ENCODE assay signal across 10 mouse cellular contexts in the genomic region with DNA sequence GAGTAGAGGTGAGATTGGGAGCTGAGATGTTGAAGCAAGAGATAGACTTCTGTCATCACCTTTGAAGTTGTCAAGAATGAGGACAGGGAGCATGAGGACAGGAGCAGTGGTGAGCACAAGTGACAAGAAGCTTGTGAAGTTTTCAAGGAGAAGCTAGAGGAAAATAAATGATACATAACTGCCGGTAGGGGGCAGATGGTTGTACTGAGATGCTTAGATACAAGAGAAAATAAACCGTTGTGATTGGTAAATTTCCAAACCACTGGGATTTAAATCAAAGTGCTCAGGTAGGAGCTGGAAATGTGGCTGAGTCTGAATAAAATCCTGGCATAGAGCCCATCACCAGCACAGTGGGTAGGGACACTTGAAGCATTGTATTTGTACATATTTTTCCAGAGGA. TPM values are rescaled to one million over a fixed set of nuclear protein-coding genes. Genes with fewer than 3 reads are reported as not detected.
DNase-seq lines count a peak whose midpoint lies in the region; ATAC-seq lines count a peak whose summit lies in the region.
"Had no signal": no experiment of that assay in that cellular context is flagged by ENCODE, and none has a peak within 500 bp of the region (broad histone marks: within the 10 kb centered on the region; RNA-seq: fewer than 3 reads in every experiment).

No protein-coding gene starts in this region.

- intact Hi-C loops in gastrocnemius, postnatal 14 days (cut with DNase I; ENCODE audit: low total_unique reads), result no loop called here
- intact Hi-C loops in heart, postnatal 36 days (cut with DNase I), result loop anchor here (1.0 kb wide), 1 partner anchor 250 kb away; no protein-coding TSS in a partner anchor

- no peaks in the 10 kb centered on the region for H3K36me3 ChIP-seq in midbrain, embryonic 14.5 days (ENCODE audit: control insufficient read depth, insufficient read depth, low read length)
- H3K36me3 ChIP-seq in midbrain, embryonic 11.5 days (ENCODE audit: control insufficient read depth, insufficient read depth, low read length), result no peaks in the 10 kb centered on the region
- H3K36me3 ChIP-seq: lung, embryonic 15.5 days had no signal

- H3K27ac ChIP-seq in midbrain, embryonic 14.5 days (replicated peaks; ENCODE audit: low read depth, low read length), result no peak overlapping the region
- no peak overlapping the region for H3K27ac ChIP-seq in midbrain, embryonic 11.5 days (ENCODE audit: low read depth, low read length)
- H3K27ac ChIP-seq: lung, embryonic 15.5 days had no signal

- no peaks in the 10 kb centered on the region for H3K4me1 ChIP-seq in midbrain, embryonic 14.5 days (ENCODE audit: control insufficient read depth, insufficient read depth, low read length)
- H3K4me1 ChIP-seq in midbrain, embryonic 11.5 days (ENCODE audit: control insufficient read depth, insufficient read depth, low read length), result no peaks in the 10 kb centered on the region
- H3K4me1 ChIP-seq: lung, embryonic 15.5 days had no signal

- no peaks in the 10 kb centered on the region for H3K27me3 ChIP-seq in midbrain, embryonic 14.5 days (ENCODE audit: control insufficient read depth, insufficient read depth, low read length)
- no peaks in the 10 kb centered on the region for H3K27me3 ChIP-seq in midbrain, embryonic 11.5 days (ENCODE audit: control insufficient read depth, insufficient read depth, low read length)
- H3K27me3 ChIP-seq: lung, embryonic 15.5 days had no signal

- no peak for ATAC-seq in midbrain, embryonic 14.5 days (ENCODE audit: low FRiP score, low TSS enrichment)
- no peak for ATAC-seq in midbrain, embryonic 11.5 days (ENCODE audit: low FRiP score)

- H3K9ac ChIP-seq in midbrain, embryonic 14.5 days (replicated peaks; ENCODE audit: low read length), result no peak overlapping the region
- no peak overlapping the region for H3K9ac ChIP-seq in midbrain, embryonic 11.5 days (ENCODE audit: low read length)
- H3K9ac ChIP-seq: lung, embryonic 15.5 days had no signal

- peak; percentile 3 for DNase-seq in gastrocnemius, adult 18-20 months (ENCODE audit: low spot score)
- DNase-seq in gastrocnemius, postnatal 14 days, result no peak
- DNase-seq in midbrain, embryonic 14.5 days, result peak; percentile 40
- no peak for DNase-seq in midbrain, embryonic 11.5 days (ENCODE audit: low spot score, missing footprints)
- DNase-seq in c-Kit-positive CD71-positive TER-119-positive erythroid progenitor cells, embryonic 14.5 days (ENCODE audit: low spot score), result peak; percentile 5
- DNase-seq in retina, postnatal 1 day, result peak; percentile 39
- DNase-seq in heart, postnatal 36 days, result no peak
- DNase-seq in heart, adult 11 months, result no peak

- no peak overlapping the region for H3K4me3 ChIP-seq in midbrain, embryonic 14.5 days (replicated peaks; ENCODE audit: low read depth, low read length)
- no peak overlapping the region for H3K4me3 ChIP-seq in midbrain, embryonic 11.5 days (ENCODE audit: low read depth, low read length)
- H3K4me3 ChIP-seq: erythroblast, embryonic 14.5 days; lung, embryonic 15.5 days had no signal

- 54% methylated on average over 2 of the region's 2 CpGs for WGBS in midbrain, embryonic 14.5 days
- 58% methylated on average over 2 of the region's 2 CpGs for WGBS in midbrain, embryonic 11.5 days

- H3K9me3 ChIP-seq in midbrain, embryonic 14.5 days (ENCODE audit: control insufficient read depth, low read length), result no peaks in the 10 kb centered on the region
- no peaks in the 10 kb centered on the region for H3K9me3 ChIP-seq in midbrain, embryonic 11.5 days (ENCODE audit: control insufficient read depth, low read length)
- H3K9me3 ChIP-seq: lung, embryonic 15.5 days had no signal

- no peak overlapping the region for H3K4me2 ChIP-seq in midbrain, embryonic 14.5 days (ENCODE audit: low read length)
- H3K4me2 ChIP-seq in midbrain, embryonic 11.5 days, result no peak overlapping the region
- H3K4me2 ChIP-seq: lung, embryonic 15.5 days had no signal

RNA-seq across cellular contexts. Expression of a gene that starts 28.8 kb away (rescaled TPM):
- 1 to 10 TPM in 1 of 2 experiments, under 1 TPM in 1; 0.34 to 1.2 TPM for total RNA-seq in gastrocnemius, adult 18-20 months (2021)
- total RNA-seq in gastrocnemius, postnatal 14 days (2021), result under 1 TPM; 0.55 to 0.73 TPM
- 0.89 and 1.5 TPM in 2 replicates for polyA plus RNA-seq in midbrain, embryonic 14.5 days (2014; fragmentation: Nextera tagmentation; extraction: Ambion mirVana)
- 2.3 and 3.2 TPM in 2 replicates for polyA plus RNA-seq in midbrain, embryonic 11.5 days (2014; fragmentation: Nextera tagmentation; extraction: Ambion mirVana)
- total RNA-seq in heart, postnatal 36 days (2021), result 1 to 10 TPM; 2.9 to 4.9 TPM

Comparison
In these comparisons a context has a peak if more than half of its experiments do, and no peak if none do; other contexts are left out.
1. DNase-seq: peak in gastrocnemius, adult 18-20 months (single experiment), midbrain, embryonic 14.5 days (single experiment), c-Kit-positive CD71-positive TER-119-positive erythroid progenitor cells, embryonic 14.5 days (single experiment) and retina, postnatal 1 day (single experiment); none in gastrocnemius, postnatal 14 days (single experiment), midbrain, embryonic 11.5 days (single experiment), heart, postnatal 36 days (0 of 2) and heart, adult 11 months (single experiment).